Mouse (Mus musculus) mouse trophoblast stem cell (cell line): ENCODE data around the gene Cacna1d.

Source experiments
- in situ Hi-C, 2 experiments: fragments of 300-500 bp; cut with MseI, MboI; formaldehyde crosslinking; loops; 2 replicates in 1 of 2; 3 replicates in 1 of 2; pipeline ENCODE4 v1.15.1; 2025

The Cacna1d gene

DNA sequence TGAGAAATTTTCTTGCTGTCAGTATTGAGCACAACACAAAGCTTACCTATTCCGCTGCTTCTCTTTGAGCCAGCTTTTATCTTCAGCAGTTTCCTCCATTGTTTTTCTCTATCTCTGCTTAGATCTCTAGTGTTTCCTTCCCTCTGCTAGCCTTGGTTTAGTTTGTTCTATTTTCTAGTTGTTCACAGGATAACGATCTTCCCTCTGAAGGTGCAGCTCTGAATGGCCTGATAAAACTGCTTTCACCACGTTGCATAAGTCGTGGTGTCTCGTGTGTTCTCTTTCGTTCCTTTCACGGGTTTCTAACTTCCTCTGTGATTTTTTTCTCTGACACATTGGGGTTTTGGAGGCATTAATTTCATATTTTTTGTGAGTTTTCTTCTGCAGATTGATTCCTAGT, 466.9 kb downstream of the Cacna1d start:
- in situ Hi-C loops, result no loop called here

DNA sequence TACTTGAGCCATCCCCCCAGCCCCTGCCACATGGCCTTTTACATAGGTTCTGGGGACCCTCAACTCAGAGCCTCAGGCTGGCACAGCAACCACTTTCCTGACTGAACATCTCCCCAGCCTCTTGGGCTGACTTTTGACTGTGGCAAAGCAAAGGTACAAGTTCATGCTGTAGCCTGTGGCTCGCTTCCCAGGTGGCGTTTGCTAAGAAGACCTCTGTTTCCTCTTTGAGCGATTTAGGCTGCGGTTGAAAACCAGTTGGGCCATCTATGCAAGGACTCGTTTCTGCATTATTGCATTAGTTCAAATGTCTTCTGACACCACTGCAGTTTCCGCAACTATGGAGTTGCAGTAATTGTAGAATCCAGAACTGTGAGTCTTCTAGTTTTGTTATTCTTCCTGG, 468.8 kb downstream of the Cacna1d start:
- in situ Hi-C loops, result no loop called here

DNA sequence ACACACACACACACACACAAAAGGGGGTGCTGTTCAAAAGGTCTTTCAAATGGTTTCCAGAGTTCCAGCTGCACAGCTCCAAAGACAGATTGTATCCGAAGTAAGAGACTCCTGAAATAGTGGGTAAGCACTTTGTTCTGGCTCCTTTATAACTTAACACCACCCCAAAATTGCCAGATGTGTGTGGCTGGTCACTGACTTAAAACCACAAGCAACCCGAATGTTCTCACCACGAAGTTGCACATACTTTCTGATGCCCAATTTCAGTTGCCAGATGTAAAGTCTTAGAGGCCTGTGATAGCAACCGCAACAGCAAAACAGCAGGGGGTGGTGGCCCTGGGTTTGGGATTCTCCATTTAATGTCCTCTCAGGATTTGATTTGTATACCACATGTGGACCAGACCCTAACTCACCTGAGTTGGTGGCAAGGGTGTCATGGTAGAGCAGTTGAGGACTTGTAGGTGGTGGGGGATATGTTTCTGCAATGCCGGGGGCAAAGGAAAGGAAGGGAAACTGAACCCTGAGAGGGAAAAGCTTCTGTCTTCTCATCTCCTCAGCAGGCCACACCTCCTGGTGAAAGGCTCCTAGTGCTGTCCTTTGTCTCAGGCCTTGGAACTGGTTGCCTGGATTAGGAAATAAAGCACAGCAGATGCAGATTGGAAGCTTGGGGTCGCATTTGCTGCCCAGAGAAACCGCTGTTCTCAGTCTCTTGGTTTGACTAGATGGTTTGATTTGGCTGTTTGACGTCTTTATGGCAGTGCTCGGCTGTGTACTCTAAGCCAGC, 471.3 kb downstream of the Cacna1d start:
- in situ Hi-C loops, result no loop called here

DNA sequence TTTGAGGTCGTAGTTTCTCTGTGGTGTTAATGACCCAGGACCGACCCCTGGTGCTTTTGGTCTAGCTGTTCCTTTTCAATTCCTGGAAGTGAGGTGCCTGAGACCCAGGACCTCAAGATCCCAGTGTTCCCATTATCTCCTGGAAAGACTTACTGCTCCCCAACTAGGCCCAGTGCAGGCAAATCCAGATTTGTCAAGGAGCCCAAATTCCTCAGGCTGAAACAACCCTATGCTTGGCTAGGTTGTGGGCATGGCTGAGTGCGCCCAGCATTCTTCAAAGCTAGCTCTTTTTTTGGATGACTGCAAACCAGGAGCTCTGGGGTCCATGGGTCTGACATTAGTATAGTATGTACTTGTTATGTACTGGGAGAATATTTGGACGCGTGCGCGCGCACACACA, 471.9 kb downstream of the Cacna1d start:
- in situ Hi-C loops, result no loop called here

DNA sequence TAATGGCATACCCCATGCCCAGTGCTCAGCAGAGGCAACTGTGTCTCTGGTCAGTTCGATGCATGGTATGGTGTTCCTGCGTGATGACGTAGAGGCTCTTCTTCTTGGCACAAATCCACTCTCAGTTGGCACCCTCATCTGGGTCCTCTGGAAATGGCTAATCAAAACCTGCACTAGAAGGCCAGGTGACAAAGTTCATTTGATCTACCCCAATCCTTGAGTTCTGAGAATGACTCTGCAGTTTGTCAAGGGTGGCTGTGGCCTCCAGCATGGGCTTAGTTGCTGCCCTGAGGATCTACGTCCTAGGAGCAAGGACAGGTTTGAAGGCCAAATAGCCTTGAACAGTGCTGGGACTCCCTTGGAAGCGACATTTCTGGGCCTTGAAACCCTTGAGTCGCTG, 472.4 kb downstream of the Cacna1d start:
- in situ Hi-C loops, result no loop called here

DNA sequence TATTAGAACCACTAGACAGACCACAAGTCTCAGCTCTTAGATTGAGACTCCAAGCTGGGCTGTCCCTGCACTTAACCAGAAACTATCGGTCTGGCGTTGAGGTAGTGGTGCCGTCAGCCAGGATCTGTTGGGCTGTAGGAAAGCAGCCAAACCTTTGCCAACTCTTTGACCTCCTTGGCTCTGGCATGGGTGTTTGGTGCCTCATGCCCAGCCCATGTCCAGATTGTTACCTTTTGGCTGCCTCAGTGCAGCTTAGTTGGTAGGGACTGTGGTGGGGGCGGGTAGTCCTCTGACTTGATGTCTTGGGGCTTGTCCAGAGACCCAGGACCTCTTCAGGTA, 472.8 kb downstream of the Cacna1d start:
- in situ Hi-C loops, result no loop called here

DNA sequence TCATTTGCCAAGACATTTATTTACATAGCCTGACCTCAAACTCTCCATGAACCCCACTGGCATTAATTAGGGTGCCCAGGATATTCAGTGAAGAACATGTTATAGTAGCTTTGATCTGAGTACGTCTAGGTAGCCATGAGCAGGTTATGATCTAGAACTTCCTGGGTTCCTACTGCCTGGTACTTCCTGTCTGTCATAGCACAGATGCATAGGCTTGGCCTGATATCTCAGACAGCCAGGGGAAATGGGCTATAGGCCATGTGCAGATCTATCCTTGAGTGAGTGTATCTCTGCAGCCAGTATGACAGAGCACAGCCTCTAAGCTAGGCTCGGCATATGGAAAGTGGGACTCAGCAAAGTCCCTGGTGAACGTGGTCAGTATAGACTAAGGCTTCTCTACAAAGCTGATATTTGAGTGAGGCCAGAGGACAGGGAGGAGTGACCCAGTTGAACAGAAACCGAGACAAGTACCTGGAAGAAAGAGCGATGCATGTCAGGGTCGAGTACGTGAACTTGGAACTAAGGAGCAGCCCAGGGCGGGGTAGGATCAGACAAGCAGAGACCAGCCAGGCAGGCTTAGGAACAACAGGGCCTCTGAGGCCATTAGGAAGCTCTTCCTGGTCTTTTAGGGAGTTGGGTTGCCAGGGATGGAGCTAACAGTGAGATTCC, 473.3 kb downstream of the Cacna1d start:
- in situ Hi-C loops, result no loop called here

DNA sequence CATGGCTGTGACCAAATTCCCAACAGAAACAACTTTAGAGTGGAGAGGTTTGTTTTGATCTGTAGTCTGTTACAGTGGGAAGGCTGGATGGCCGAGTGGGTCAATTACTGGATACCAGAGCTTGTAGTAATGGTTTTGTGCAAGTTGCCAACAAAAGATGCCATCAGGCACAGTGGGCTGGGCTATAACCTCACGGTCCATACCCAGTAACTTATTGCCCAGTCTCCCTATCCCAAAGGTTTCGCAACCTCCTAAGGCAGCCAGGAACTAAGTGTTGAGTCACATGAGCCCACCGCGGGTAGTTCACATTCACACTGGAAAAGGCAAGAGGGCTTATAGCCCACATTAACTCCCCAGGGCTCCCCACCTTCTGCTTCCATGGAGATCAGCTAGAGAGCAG, 474.6 kb downstream of the Cacna1d start:
- in situ Hi-C loops, result no loop called here

DNA sequence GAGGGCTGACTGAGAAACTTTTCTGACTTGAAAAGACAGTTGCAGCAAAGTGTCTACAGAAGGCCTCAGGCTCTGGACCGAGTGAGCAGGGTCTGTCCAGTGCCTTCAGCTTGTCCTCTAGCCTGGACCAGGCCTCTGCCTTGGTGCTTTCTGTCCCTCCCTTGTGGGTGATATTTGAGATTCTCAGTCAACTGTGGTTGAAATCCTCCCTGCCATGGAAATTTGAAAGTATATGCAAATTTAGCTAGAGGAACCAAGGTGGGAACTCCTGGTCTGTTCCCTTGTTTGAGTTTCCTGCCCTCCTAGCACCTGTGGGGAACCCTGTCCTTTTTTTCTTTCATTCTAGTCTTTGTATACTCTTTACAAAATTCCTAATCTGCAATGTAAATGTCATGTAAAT, 476.2 kb downstream of the Cacna1d start:
- in situ Hi-C loops, result no loop called here

DNA sequence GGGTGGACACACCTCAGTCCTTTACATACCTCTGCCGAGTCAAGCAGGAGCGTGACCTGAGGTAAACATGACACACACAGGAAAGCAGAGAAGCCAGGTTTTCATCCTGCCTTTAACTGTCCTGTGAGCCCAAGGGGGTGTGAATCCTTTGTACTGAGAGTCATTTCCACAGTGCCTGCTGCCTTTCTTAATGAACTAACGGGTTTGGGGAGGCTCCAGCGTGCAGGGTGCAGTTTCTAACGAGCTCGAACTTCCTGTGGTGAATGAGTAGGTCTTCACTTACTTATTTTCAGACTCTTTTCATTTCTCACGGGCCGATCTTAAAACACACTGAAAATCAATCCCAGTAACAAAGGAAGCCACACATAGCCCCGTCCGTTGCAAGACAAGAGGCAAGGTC, 476.8 kb downstream of the Cacna1d start:
- in situ Hi-C loops, result no loop called here

DNA sequence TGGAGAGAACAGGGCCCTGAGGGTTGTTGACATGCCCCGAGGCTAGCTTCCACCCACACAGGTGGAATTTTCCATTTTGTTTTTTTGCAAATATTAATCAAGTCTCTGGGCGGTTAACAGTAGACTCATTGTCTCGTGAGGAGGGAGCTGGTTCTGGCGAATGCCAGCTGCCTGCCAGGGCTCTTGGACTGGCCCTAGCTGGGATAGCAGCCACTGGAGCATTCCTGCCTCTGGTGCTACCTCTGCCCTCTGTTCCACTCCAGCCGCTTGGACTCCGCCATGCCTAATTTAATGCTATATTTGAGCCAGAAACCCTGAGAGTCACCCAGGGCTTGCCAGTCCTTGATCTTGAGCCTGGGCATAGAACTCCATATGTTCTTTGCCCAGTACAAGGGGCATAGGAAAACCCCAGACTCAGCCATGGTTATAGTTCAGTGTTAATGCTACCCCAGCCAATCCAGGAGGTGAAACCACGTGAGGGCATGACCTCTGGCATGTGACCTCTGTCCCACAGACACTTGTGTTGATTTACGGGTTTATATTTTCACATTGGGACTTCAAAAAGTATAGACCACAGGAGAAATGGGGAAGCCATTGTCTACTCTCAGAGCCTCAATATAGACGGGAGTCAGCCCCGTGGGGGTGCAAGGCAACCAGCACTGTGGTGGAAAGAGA, 479.2 kb downstream of the Cacna1d start:
- in situ Hi-C loops, result no loop called here

DNA sequence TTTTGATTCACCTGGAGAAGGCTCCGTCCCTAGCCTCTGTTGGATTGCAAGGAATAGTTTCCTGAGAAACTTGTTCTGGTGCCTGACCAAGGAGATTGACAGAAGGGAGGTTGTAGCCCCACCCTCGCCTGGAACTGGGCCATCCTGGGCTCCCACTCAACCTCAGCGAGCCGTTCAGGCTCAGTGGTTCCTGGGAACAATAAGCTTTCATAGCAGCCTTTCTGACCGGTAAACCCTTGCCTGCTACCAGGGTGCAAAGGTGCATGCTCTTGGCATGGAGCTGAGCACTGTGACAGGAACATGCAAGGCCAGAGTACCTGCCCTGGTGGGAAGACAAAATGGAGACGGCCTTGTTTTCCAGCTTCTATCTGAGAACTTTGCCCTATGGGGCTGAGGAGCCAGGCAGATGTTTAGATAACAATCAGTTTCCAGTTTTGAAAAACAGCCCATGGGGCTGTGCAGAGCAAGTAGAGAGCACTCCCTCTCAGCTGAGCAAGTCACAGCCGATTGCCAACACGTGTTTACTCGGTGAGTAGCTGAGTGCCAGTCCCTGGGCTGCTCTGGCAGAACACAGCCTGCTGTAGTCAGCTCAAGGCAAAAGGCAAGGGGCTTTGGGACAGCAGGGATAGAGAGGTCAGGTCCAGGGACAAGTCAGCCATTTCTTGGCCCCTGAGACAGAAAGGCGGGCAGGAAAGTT, 481.2 kb downstream of the Cacna1d start:
- in situ Hi-C loops, result no loop called here

DNA sequence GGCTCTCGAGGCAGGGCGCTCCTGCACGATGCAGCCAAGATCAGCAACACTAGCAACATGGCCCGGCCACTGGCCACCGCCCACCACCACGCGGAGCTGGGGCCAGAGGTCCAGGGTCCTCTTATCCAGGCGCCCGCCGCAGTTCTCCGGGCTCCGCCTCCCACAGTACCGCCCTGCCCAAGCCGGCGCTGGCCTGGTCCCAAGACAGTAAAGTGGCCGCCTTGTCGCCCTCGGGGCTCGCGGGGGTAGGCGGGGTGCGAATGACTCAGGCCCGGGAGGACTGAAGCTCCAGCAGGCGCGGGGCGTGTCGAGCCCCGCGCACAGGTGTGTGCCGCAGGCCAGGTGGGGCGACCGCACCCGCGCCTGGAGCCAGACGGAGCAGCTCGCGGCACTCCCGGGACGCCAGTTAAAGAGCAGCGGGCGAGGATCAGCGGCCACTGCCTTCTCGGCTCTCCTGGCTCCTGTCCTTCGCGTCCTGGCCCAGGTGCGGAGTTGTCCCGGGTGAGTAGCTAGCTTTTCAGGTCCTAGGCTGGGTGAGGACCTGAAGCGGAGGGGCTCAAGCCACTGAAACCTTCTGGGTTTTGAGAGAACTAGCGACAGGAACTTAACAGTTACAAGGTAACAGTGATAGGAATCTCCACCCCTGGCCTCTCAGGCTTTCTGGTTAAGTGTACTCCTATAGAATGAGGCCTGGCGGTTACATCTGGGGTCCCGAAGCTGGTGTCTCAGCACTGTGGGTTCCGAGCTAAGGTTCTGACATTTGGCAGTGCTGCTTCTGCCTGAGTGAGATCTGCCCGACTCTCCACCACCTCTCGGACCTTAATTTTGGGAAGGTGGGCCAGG, 482.3 kb downstream of the Cacna1d start, which contains the start of the genes Il17rb and Chdh:
Gene Il17rb (minus strand): TSS at position 164 of the 843 bp plus-strand sequence.
Gene Chdh (plus strand): TSS at position 291 of the 843 bp plus-strand sequence.
- in situ Hi-C loops, result no loop called here

DNA sequence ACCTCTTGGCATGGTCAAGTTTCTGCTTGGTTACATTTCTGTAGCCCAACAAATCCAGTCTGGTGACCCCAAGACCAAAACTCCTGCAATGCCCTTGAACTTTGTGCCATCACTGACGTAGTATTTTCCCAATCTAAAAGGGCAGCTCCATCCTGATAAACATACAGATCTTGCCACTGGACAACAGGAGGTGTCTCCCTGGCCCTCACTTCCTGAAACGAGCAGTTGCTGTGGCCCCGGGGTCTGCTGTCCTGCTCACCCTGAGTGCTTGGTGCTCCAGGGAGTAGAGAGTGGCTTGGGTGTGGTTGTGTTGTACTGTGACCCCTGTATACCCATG, 491.8 kb downstream of the Cacna1d start:
- in situ Hi-C loops, result no loop called here

DNA sequence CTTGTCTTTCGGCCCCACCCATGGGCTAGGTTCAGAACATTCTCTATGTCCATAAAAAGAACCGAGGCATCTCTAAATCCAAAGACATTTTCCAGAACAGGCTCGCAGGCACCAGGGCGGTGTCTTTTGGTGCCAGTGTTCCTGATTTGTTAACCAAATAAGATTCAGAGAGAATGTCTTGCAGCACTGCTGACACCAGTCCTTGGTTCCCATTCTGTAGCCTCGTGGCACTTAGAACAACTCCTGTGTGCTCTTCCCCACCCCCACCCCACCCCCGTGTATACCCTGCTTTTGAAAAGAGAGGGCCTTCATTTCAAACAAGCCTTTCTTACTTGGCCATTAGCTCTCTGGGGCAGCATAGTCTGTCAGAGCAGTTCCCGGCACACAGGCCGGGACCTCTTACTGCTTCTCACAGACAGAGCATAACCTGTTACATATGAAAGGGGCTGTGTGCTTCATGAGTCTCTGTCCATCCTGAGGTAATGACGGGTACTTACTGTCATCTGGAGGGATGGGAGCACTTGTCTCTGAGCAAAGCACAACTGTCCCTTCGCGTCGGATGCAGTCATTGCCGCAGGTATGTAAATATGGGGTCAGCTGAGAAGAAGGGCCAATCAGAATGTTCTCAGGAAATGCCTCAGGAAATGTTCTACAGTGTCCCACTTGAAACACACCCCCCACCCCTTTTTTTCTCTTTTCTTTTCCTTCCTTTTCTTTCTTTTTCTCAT, 492.3 kb downstream of the Cacna1d start:
- in situ Hi-C loops, result no loop called here

DNA sequence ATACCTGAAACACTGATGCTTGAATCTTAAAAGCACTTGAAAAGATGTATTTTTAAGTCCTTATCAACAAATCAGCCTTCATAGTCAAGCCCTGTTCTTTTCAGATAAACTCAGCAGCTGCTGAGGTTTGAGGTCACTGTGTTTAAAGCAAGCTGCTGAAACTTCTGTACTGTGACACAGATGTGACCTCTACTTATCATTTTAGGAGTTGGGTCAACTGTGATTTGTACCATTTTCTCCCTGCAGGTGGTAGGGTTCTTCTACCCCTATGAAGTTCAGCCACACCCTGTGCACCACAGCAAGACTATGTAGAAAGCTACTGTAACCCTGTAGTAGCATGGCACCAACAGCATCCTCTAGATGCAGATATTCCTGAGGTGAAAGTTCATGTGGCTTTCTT, 493.9 kb downstream of the Cacna1d start:
- in situ Hi-C loops, result no loop called here

DNA sequence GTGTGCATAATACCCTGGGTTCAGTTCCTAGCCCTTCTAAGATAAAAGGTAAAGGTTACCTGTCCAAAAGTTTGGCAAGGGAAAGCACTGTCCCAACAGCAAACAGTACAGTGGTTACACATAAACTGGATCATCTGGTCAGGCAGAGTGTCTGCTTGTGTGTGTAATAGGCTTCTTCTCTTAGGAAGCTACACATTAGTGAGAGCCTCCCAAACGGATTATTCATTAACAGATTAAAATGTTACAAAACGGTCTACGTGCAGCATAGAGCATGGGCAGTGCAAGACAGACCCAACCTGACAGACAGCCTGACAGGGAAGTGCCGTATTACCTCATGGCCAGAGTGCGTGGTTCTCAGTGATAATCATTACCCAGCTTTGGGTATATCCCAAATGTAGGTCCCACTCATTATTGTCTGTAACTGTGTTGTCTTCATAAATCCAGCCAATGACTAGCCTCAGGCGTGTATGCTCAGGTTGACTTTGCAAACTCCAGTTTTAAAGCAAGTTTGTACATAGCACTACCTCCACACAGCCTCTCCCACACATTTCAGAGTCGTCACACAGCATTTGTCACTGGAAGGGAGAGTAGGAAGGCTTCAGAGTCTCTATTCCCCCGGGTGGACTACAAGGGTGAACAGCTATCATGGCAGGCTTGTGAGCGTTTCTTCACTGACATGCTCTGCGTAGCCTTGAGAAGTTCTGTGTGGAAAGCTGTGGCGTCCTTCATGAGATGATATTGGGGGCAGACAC, 495.1 kb downstream of the Cacna1d start:
- in situ Hi-C loops, result no loop called here

DNA sequence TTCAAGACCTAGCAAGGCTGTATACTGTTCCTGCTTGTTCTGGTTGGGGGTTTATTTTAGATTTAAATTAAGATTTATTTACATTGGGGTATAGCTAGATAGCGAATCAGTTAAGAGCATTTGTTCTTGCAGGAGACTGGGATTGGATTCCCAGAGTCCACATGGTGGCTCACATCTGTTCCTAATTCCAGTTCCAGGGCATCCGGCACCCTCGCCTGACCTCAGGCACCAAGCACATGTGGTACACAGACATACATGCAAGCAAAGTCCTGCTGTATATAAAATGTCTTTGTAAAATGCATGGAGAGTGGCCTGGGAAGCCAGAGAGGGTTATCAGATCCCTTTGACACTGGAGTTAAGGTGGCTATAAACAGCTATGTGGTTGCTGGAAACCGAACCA, 496.3 kb downstream of the Cacna1d start:
- in situ Hi-C loops, result no loop called here
